Mouse (Mus musculus): ENCODE measurements around the gene Lipc. TPM values are rescaled to one million over a fixed set of nuclear protein-coding genes. Genes with fewer than 3 reads are reported as not detected.

Gene Lipc
- polyA plus RNA-seq, 1 experiment from 2014 or later: 1.00 TPM

DNA sequence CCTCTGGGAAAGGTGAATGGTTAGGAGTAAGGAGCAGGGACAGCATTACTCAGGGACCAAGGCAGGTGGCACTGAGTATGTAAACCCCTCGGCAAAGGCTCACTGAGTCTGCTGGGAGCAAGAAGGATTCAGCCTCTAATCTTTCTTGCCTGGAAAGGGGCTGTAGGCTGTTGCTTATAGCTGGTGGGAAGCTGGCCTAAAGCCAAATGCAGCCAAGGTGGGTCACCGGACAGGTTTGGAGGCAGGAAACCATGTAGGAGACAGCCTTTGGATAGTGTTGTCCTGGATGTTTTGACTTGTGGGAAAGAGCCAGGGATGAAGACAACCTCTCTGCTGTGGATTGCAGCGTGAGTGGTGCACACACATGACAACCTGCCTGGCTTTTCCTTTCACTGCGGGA is 40.9 kb downstream of the Lipc start:
- Histone ChIP-seq H3K4me1 (replicated peaks) (peaks cover 18% of the 10 kb centered on the region), H3K27me3 (replicated peaks) (peaks cover 6% of the 10 kb centered on the region), H3K4me2 (no peak overlapping the region), H3K9ac (no peak overlapping the region), H3K4me3 (no peak overlapping the region), H3K36me3 (no peaks in the 10 kb centered on the region), H3K9me3 (replicated peaks) (no peaks in the 10 kb centered on the region), H3K27ac (ENCODE audit: poor library complexity, severe bottlenecking) (no peak overlapping the region)
- no peak for ATAC-seq (ENCODE audit: insufficient number of reproducible peaks, low FRiP score)
- 66% methylated on average over 4 of the region's 4 CpGs for WGBS

- no peak overlapping the region for H3K4me2 ChIP-seq
- no peak overlapping the region for H3K9ac ChIP-seq
- WGBS: 80% methylated on average over 6 of the region's 6 CpGs
- no peaks in the 10 kb centered on the region for H3K36me3 ChIP-seq
- peaks cover 6% of the 10 kb centered on the region for H3K27me3 ChIP-seq (replicated peaks)
- no peaks in the 10 kb centered on the region for H3K9me3 ChIP-seq (replicated peaks)
- no peak for ATAC-seq (ENCODE audit: insufficient number of reproducible peaks, low FRiP score)
- H3K4me1 ChIP-seq (replicated peaks): peaks cover 10% of the 10 kb centered on the region
- H3K4me3 ChIP-seq: no peak overlapping the region
- H3K27ac ChIP-seq (ENCODE audit: poor library complexity, severe bottlenecking): no peak overlapping the region
Observed at GRCm38 (mm10) chr9:70910351-70910750, 41.7 kb downstream of the Lipc start.

DNA sequence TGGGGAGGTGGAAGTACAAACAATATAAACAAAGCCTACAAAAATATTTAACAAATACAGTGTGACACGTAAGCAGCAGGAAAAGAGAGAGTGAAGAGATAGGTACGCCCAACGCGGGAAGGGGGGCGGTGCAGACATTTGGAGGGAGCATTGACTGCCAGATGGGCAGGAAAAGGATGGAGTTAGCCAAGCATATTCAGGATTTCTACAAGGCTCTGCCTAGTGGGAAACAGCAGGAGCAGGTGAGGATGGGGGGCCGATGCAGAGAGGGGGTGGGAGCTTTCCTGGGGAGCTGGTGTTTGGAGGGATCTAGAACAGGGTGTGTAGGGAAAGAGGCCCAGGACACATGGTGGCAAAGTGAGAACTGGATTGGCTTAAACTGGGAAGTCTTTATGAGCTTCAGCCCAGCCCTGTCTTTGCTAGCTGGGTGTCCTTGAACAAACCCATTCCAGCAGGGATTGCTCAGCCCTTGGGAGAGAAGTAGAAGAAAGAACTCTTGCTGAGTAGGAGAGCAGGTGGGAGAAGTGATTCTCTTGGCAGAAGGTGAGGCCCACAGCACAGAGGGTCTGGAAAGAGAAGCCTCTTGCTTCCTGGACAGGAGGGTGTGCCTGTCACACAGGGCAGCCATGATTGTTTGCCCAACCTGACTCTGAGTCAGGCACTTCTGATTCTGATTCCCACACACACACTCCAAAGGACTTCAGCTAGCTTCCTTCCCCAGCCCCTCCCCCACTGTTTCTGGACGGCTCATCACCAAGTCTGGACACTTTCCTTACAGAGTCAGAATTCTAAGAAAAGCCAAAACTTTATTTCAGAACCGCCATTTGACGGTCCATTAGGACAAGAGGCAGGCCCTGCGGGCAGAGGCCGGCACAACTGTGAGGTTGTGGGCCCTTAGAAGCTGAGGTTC is 49.0 kb downstream of the Lipc start:
- no peaks in the 10 kb centered on the region for H3K27me3 ChIP-seq (replicated peaks)
- no peaks in the 10 kb centered on the region for H3K9me3 ChIP-seq (replicated peaks)
- no peak overlapping the region for H3K27ac ChIP-seq (ENCODE audit: poor library complexity, severe bottlenecking)
- H3K4me3 ChIP-seq: no peak overlapping the region
- H3K9ac ChIP-seq: no peak overlapping the region
- H3K36me3 ChIP-seq: no peaks in the 10 kb centered on the region
- no peaks in the 10 kb centered on the region for H3K4me1 ChIP-seq (replicated peaks)
- no peak for ATAC-seq (ENCODE audit: insufficient number of reproducible peaks, low FRiP score)
- H3K4me2 ChIP-seq: no peak overlapping the region
- WGBS: 89% methylated on average over 11 of the region's 11 CpGs

DNA sequence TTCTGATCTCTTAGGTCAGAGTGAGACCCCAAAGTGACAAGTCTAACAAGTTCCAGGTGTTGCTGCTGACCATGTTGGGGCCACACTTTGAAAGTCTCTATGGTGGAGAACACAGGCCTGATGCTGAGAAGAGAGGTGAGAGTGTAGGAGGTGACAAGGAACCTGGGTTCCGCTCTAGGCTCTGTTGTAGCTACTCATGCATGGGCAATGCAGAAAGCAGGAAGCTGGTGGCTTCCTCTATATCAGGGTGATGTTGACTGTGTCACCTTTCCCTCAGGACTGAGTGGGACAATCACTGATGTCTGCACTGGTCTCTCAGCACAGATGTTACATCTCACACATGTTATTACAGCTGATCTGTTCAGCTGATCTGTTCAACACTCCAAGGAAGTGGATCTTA is 57.8 kb downstream of the Lipc start:
- Histone ChIP-seq H3K27ac (ENCODE audit: poor library complexity, severe bottlenecking) (no peak overlapping the region), H3K9ac (no peak overlapping the region), H3K9me3 (replicated peaks) (0 out of 2 replicates have a peak, but pooled peaks cover 5% of the 10 kb centered on the region), H3K27me3 (replicated peaks) (no peaks in the 10 kb centered on the region), H3K36me3 (no peaks in the 10 kb centered on the region), H3K4me3 (no peak overlapping the region), H3K4me2 (no peak overlapping the region), H3K4me1 (replicated peaks) (0 out of 2 replicates have a peak, but pooled peaks cover 8% of the 10 kb centered on the region)
- 85% methylated on average over 1 of the region's 1 CpGs for WGBS
- ATAC-seq (ENCODE audit: insufficient number of reproducible peaks, low FRiP score): no peak

DNA sequence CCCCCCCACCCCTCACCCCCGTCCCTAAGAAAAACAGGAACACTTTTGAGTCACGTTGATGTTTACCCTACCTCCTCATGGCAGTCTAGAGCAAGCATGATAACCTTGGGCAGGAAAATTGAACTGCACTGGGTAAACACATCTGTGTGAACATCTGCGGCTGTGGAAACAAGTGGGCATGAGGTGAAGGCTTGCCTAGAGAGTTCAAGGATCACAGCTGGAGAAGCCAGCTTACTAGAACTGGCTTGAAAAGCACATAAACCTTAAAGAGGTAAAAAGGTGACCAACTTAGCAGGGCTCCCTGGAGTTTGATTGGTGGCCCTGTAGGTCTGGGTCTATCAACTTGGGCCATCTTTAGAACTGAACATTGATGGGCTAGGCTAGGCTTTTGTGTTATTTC is 58.5 kb downstream of the Lipc start:
- ATAC-seq (ENCODE audit: insufficient number of reproducible peaks, low FRiP score): no peak
- Histone ChIP-seq H3K27me3 (replicated peaks) (no peaks in the 10 kb centered on the region), H3K4me3 (no peak overlapping the region), H3K9ac (no peak overlapping the region), H3K4me2 (no peak overlapping the region), H3K36me3 (no peaks in the 10 kb centered on the region), H3K4me1 (replicated peaks) (peaks cover 13% of the 10 kb centered on the region), H3K9me3 (replicated peaks) (0 out of 2 replicates have a peak, but pooled peaks cover 5% of the 10 kb centered on the region), H3K27ac (ENCODE audit: poor library complexity, severe bottlenecking) (no peak overlapping the region)
- WGBS: 55% methylated on average over 3 of the region's 3 CpGs

- H3K27ac ChIP-seq (ENCODE audit: poor library complexity, severe bottlenecking): no peak overlapping the region
- H3K9ac ChIP-seq: no peak overlapping the region
- 0 out of 2 replicates have a peak, but pooled peaks cover 5% of the 10 kb centered on the region for H3K9me3 ChIP-seq (replicated peaks)
- no peak for ATAC-seq (ENCODE audit: insufficient number of reproducible peaks, low FRiP score)
- H3K4me3 ChIP-seq: no peak overlapping the region
- H3K27me3 ChIP-seq (replicated peaks): no peaks in the 10 kb centered on the region
- H3K36me3 ChIP-seq: no peaks in the 10 kb centered on the region
- no peak overlapping the region for H3K4me2 ChIP-seq
- peaks cover 13% of the 10 kb centered on the region for H3K4me1 ChIP-seq (replicated peaks)
- 66% methylated on average over 5 of the region's 5 CpGs for WGBS
Observed at GRCm38 (mm10) chr9:70892627-70893026, 59.4 kb downstream of the Lipc start.

DNA sequence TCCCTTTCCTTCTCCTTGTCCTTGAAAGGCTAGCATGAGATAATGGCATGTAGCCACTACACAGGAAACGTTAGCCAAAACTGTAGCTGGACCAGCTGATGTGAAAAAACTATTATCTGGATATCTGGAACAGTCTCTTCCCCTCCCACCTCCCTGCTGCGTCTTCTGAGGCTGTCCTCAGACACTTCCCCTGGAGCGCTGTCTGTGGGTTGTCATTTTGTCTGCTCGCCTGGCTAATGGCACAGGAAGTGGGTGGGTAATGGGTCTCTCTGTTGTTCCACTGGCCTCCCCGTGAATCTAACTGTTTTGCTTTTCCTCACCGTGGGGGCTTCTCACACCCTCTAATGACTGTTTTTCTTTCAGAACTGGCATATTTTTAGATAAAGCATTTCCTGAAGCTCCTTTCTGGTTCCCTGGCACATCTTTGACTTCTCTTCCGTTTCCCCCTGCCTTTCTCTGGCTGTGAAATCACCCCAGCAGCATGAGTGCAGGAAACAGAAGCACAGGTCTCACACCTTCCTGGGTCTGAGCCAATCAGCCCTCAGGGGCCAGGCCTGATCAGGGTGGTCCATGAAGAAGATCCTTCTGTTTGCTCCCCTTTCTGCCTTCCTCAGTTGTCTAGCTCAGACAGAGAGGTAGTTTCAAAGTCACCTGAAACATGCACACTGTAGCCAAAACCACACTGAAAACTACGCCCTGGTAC is 60.4 kb downstream of the Lipc start:
- Histone ChIP-seq H3K4me1 (replicated peaks) (peaks cover 13% of the 10 kb centered on the region), H3K27ac (ENCODE audit: poor library complexity, severe bottlenecking) (peak overlapping the region; percentile 27; the same call in 1 of the 2 replicates), H3K36me3 (no peaks in the 10 kb centered on the region), H3K4me3 (no peak overlapping the region), H3K4me2 (no peak overlapping the region), H3K9me3 (replicated peaks) (0 out of 2 replicates have a peak, but pooled peaks cover 5% of the 10 kb centered on the region), H3K9ac (no peak overlapping the region), H3K27me3 (replicated peaks) (no peaks in the 10 kb centered on the region)
- no peak for ATAC-seq (ENCODE audit: insufficient number of reproducible peaks, low FRiP score)
- 39% methylated on average over 8 of the region's 8 CpGs for WGBS

- no peaks in the 10 kb centered on the region for H3K27me3 ChIP-seq (replicated peaks)
- H3K4me3 ChIP-seq: no peak overlapping the region
- no peak overlapping the region for H3K4me2 ChIP-seq
- H3K9me3 ChIP-seq (replicated peaks): 0 out of 2 replicates have a peak, but pooled peaks cover 5% of the 10 kb centered on the region
- H3K9ac ChIP-seq: no peak overlapping the region
- H3K36me3 ChIP-seq: no peaks in the 10 kb centered on the region
- no peak for ATAC-seq (ENCODE audit: insufficient number of reproducible peaks, low FRiP score)
- H3K27ac ChIP-seq (ENCODE audit: poor library complexity, severe bottlenecking): no peak overlapping the region
- WGBS: 80% methylated on average over 7 of the region's 7 CpGs
- H3K4me1 ChIP-seq (replicated peaks): peaks cover 13% of the 10 kb centered on the region
Observed at GRCm38 (mm10) chr9:70890736-70891135, 61.3 kb downstream of the Lipc start.

GRCm38 (mm10) chr9:70888969-70889368 is 63.1 kb downstream of the Lipc start:
- WGBS: 69% methylated on average over 4 of the region's 4 CpGs
- H3K36me3 ChIP-seq: no peaks in the 10 kb centered on the region

DNA sequence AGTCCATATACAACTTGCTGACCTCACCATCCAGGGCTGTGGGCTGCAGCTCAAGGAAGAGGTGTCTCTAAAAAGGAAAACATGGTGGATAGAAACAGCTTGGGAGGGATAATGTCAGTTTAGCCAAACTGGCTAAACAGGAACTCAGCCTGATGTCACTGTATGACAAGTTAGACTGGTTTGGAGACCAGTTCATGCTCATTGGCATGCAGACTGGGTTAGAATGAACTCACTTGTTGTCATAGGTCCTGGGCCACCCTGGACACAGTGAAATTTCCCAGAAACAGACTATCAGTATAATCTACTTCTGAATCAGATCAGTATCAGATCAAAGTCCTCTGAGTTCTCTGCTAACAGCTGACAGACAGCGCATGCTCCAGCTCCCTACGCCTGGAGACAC is 63.5 kb downstream of the Lipc start:
- no peaks in the 10 kb centered on the region for H3K36me3 ChIP-seq
- H3K27me3 ChIP-seq (replicated peaks): no peaks in the 10 kb centered on the region
- H3K9ac ChIP-seq: no peak overlapping the region
- 91% methylated on average over 2 of the region's 2 CpGs for WGBS
- no peak overlapping the region for H3K27ac ChIP-seq (ENCODE audit: poor library complexity, severe bottlenecking)
- H3K4me1 ChIP-seq (replicated peaks): peaks cover 13% of the 10 kb centered on the region
- H3K4me3 ChIP-seq: no peak overlapping the region
- 0 out of 2 replicates have a peak, but pooled peaks cover 5% of the 10 kb centered on the region for H3K9me3 ChIP-seq (replicated peaks)
- no peak overlapping the region for H3K4me2 ChIP-seq
- ATAC-seq (ENCODE audit: insufficient number of reproducible peaks, low FRiP score): no peak

More at GRCm38 (mm10) chr9:70888969-70889368, 63.1 kb downstream of the Lipc start:
- 0 out of 2 replicates have a peak, but pooled peaks cover 5% of the 10 kb centered on the region for H3K9me3 ChIP-seq (replicated peaks)
- no peaks in the 10 kb centered on the region for H3K27me3 ChIP-seq (replicated peaks)
- H3K4me3 ChIP-seq: no peak overlapping the region
- no peak for ATAC-seq (ENCODE audit: insufficient number of reproducible peaks, low FRiP score)
- no peak overlapping the region for H3K9ac ChIP-seq
- H3K4me1 ChIP-seq (replicated peaks): peaks cover 13% of the 10 kb centered on the region
- no peak overlapping the region for H3K27ac ChIP-seq (ENCODE audit: poor library complexity, severe bottlenecking)
- no peak overlapping the region for H3K4me2 ChIP-seq

GRCm38 (mm10) chr9:70881982-70882381 is 70.0 kb downstream of the Lipc start:
- ATAC-seq (ENCODE audit: insufficient number of reproducible peaks, low FRiP score): no peak
- Histone ChIP-seq H3K27ac (ENCODE audit: poor library complexity, severe bottlenecking) (no peak overlapping the region), H3K4me2 (no peak overlapping the region), H3K4me1 (replicated peaks) (peaks cover 18% of the 10 kb centered on the region), H3K9me3 (replicated peaks) (no peaks in the 10 kb centered on the region), H3K27me3 (replicated peaks) (no peaks in the 10 kb centered on the region), H3K4me3 (no peak overlapping the region), H3K9ac (no peak overlapping the region), H3K36me3 (no peaks in the 10 kb centered on the region)
- WGBS: 27% methylated on average over 5 of the region's 5 CpGs

All from heart, embryonic 12.5 days (tissue).